Mouse (Mus musculus) forebrain, embryonic 15.5 days (tissue): ENCODE data around the gene 5730596B20Rik. TPM values are rescaled to one million over a fixed set of nuclear protein-coding genes. Genes with fewer than 3 reads are reported as not detected.

Source experiments
- ATAC-seq: fragments of 200-750 bp; cut with Nextera tagmentation; replicated peaks from 2 replicates; pipeline ENCODE4 v1.8.0; 2017; ENCODE audit warnings: mild to moderate bottlenecking, moderate TSS enrichment, moderate library complexity
- H3K27ac ChIP-seq: fragments of 300-500 bp; sonication (generic); replicated peaks from 2 replicates; pipeline ENCODE4 v1.5.1; 2015; ENCODE audit warnings: mild to moderate bottlenecking, inconsistent platforms
- H3K27me3 ChIP-seq: fragments of 300-500 bp; sonication (generic); 2 replicates; pipeline ENCODE4 v1.6.1; 2015; ENCODE audit warnings: inconsistent platforms
- H3K36me3 ChIP-seq: fragments of 300-500 bp; sonication (generic); 2 replicates; pipeline ENCODE4 v1.6.1; 2015; ENCODE audit warnings: mild to moderate bottlenecking, inconsistent platforms
- H3K4me1 ChIP-seq: fragments of 300-500 bp; sonication (generic); 2 replicates; pipeline ENCODE4 v1.6.1; 2015; ENCODE audit warnings: inconsistent platforms
- H3K4me2 ChIP-seq: fragments of 300-500 bp; sonication (generic); replicated peaks from 2 replicates; pipeline ENCODE4 v1.6.1; 2015; ENCODE audit warnings: mild to moderate bottlenecking, inconsistent platforms
- H3K4me3 ChIP-seq: fragments of 300-500 bp; sonication (generic); 2 replicates; pipeline ENCODE4 v1.5.1; 2015; ENCODE audit warnings: mild to moderate bottlenecking, inconsistent platforms
- H3K9ac ChIP-seq: fragments of 300-500 bp; sonication (generic); replicated peaks from 2 replicates; pipeline ENCODE4 v1.6.1; 2015; ENCODE audit warnings: mild to moderate bottlenecking, inconsistent platforms
- H3K9me3 ChIP-seq: fragments of 300-500 bp; sonication (generic); 2 replicates; pipeline ENCODE4 v1.6.1; 2016; ENCODE audit warnings: inconsistent platforms
- WGBS: fragments of 180-500 bp; shearing (Covaris S2); methylation state at CpG from one replicate; pipeline ENCODE4 v1.1.7; 2015; ENCODE audit warnings: mixed read lengths; 5-methylcytosine and 5-hydroxymethylcytosine counted together
- polyA plus RNA-seq: library from polyadenylated mRNA; unstranded; fragments of >200 nt; fragmentation: Nextera tagmentation; extraction: Ambion mirVana; gene quantifications from 2 replicates; pipeline ENCODE4 v1.2.1, GENCODE M21; 2015

The 5730596B20Rik gene
- not detected in 2 replicates for polyA plus RNA-seq

GRCm38 (mm10) chr6:52177061-52177735, at the start of gene 5730596B20Rik:
Gene 5730596B20Rik, plus strand, starts transcription at chr6:52177498.
- H3K27ac ChIP-seq = no peak within 1 kb of the TSS
- no peak within 1 kb of the TSS for H3K9ac ChIP-seq
- H3K4me3 ChIP-seq = no peak within 1 kb of the TSS
- H3K36me3 ChIP-seq = no peaks in the 10 kb centered on the region
- H3K4me1 ChIP-seq = peaks cover 6% of the 10 kb centered on the region; the same call in 1 of the 2 replicates
- H3K4me2 ChIP-seq = no peak within 1 kb of the TSS
- ATAC-seq = no peak
- peaks cover 98% of the 10 kb centered on the region for H3K27me3 ChIP-seq
- H3K9me3 ChIP-seq = no peaks in the 10 kb centered on the region
- under 1% methylated on average over 36 of the region's 36 CpGs for WGBS

GRCm38 (mm10) chr6:52137841-52138535, 39.3 kb upstream of the 5730596B20Rik start:
- no peaks in the 10 kb centered on the region for H3K36me3 ChIP-seq
- no peak overlapping the region for H3K27ac ChIP-seq
- no peak overlapping the region for H3K9ac ChIP-seq
- no peak for ATAC-seq
- H3K27me3 ChIP-seq = no peaks in the 10 kb centered on the region
- H3K9me3 ChIP-seq = no peaks in the 10 kb centered on the region
- peaks cover 3% of the 10 kb centered on the region; the same call in 1 of the 2 replicates for H3K4me1 ChIP-seq
- H3K4me2 ChIP-seq = no peak overlapping the region
- H3K4me3 ChIP-seq = no peak overlapping the region
- 47% methylated on average over 9 of the region's 9 CpGs for WGBS

- peaks cover 3% of the 10 kb centered on the region; the same call in 1 of the 2 replicates for H3K27me3 ChIP-seq
- no peak overlapping the region for H3K9ac ChIP-seq
- no peak overlapping the region for H3K4me2 ChIP-seq
- WGBS = 82% methylated on average over 10 of the region's 10 CpGs
- no peaks in the 10 kb centered on the region for H3K9me3 ChIP-seq
- peaks cover 3% of the 10 kb centered on the region; the same call in 1 of the 2 replicates for H3K4me1 ChIP-seq
- no peak for ATAC-seq
- H3K4me3 ChIP-seq = no peak overlapping the region
- no peaks in the 10 kb centered on the region for H3K36me3 ChIP-seq
- no peak overlapping the region for H3K27ac ChIP-seq
Measured at GRCm38 (mm10) chr6:52138576-52138975, 38.7 kb upstream of the 5730596B20Rik start.

- no peaks in the 10 kb centered on the region for H3K36me3 ChIP-seq
- no peak overlapping the region for H3K27ac ChIP-seq
- no peak overlapping the region for H3K4me2 ChIP-seq
- peaks cover 3% of the 10 kb centered on the region; the same call in 1 of the 2 replicates for H3K4me1 ChIP-seq
- H3K27me3 ChIP-seq = peaks cover 3% of the 10 kb centered on the region; the same call in 1 of the 2 replicates
- ATAC-seq = no peak
- 85% methylated on average over 5 of the region's 5 CpGs for WGBS
- no peak overlapping the region for H3K9ac ChIP-seq
- H3K9me3 ChIP-seq = no peaks in the 10 kb centered on the region
- H3K4me3 ChIP-seq = no peak overlapping the region
Measured at GRCm38 (mm10) chr6:52139115-52139514, 38.2 kb upstream of the 5730596B20Rik start.

- Histone ChIP-seq H3K9me3 (no peaks in the 10 kb centered on the region), H3K9ac (no peak overlapping the region), H3K27me3 (peaks cover 90% of the 10 kb centered on the region), H3K4me3 (no peak overlapping the region), H3K4me1 (no peaks in the 10 kb centered on the region), H3K36me3 (no peaks in the 10 kb centered on the region), H3K4me2 (no peak overlapping the region), H3K27ac (no peak overlapping the region)
- 4% methylated on average over 16 of the region's 16 CpGs for WGBS
- no peak for ATAC-seq
Measured at GRCm38 (mm10) chr6:52150401-52150966, 26.8 kb upstream of the 5730596B20Rik start.

- WGBS = 4% methylated on average over 4 of the region's 4 CpGs
- Histone ChIP-seq H3K9me3 (no peaks in the 10 kb centered on the region), H3K27ac (no peak overlapping the region), H3K4me1 (no peaks in the 10 kb centered on the region), H3K36me3 (no peaks in the 10 kb centered on the region), H3K4me2 (no peak overlapping the region), H3K9ac (no peak overlapping the region), H3K27me3 (peaks cover 95% of the 10 kb centered on the region), H3K4me3 (no peak overlapping the region)
- no peak for ATAC-seq
Measured at GRCm38 (mm10) chr6:52151571-52151970, 25.7 kb upstream of the 5730596B20Rik start.

GRCm38 (mm10) chr6:52152226-52153193, 24.8 kb upstream of the 5730596B20Rik start:
- Histone ChIP-seq H3K9me3 (no peaks in the 10 kb centered on the region), H3K4me3 (no peak overlapping the region), H3K27ac (no peak overlapping the region), H3K4me2 (no peak overlapping the region), H3K36me3 (no peaks in the 10 kb centered on the region), H3K27me3 (peaks cover 96% of the 10 kb centered on the region), H3K4me1 (no peaks in the 10 kb centered on the region), H3K9ac (no peak overlapping the region)
- no peak for ATAC-seq
- 2% methylated on average over 16 of the region's 16 CpGs for WGBS

- peaks cover 96% of the 10 kb centered on the region for H3K27me3 ChIP-seq
- no peaks in the 10 kb centered on the region for H3K36me3 ChIP-seq
- H3K4me3 ChIP-seq = no peak overlapping the region
- H3K27ac ChIP-seq = no peak overlapping the region
- H3K4me1 ChIP-seq = peaks cover 5% of the 10 kb centered on the region
- H3K9me3 ChIP-seq = no peaks in the 10 kb centered on the region
- 0% methylated on average over 6 of the region's 6 CpGs for WGBS
- H3K9ac ChIP-seq = no peak overlapping the region
- ATAC-seq = no peak
- no peak overlapping the region for H3K4me2 ChIP-seq
Measured at GRCm38 (mm10) chr6:52153270-52153669, 24.0 kb upstream of the 5730596B20Rik start.

GRCm38 (mm10) chr6:52154044-52154443, 23.3 kb upstream of the 5730596B20Rik start:
- H3K4me3 ChIP-seq = no peak overlapping the region
- no peak for ATAC-seq
- WGBS = 1% methylated on average over 5 of the region's 5 CpGs

GRCm38 (mm10) chr6:52155471-52155870, 21.8 kb upstream of the 5730596B20Rik start:
- Histone ChIP-seq H3K4me3 (no peak overlapping the region), H3K36me3 (no peaks in the 10 kb centered on the region), H3K27me3 (peaks cover 98% of the 10 kb centered on the region), H3K9ac (no peak overlapping the region), H3K4me2 (no peak overlapping the region), H3K27ac (no peak overlapping the region), H3K9me3 (no peaks in the 10 kb centered on the region), H3K4me1 (peaks cover 14% of the 10 kb centered on the region)
- WGBS = 40% methylated on average over 3 of the region's 3 CpGs
- no peak for ATAC-seq

More at GRCm38 (mm10) chr6:52154044-52154443, 23.3 kb upstream of the 5730596B20Rik start:
- no peak overlapping the region for H3K9ac ChIP-seq
- no peaks in the 10 kb centered on the region for H3K9me3 ChIP-seq
- peaks cover 13% of the 10 kb centered on the region for H3K4me1 ChIP-seq
- H3K36me3 ChIP-seq = no peaks in the 10 kb centered on the region
- no peak overlapping the region for H3K4me2 ChIP-seq
- peaks cover 98% of the 10 kb centered on the region for H3K27me3 ChIP-seq
- no peak overlapping the region for H3K27ac ChIP-seq

GRCm38 (mm10) chr6:52156551-52157200, 20.6 kb upstream of the 5730596B20Rik start:
- no peak for ATAC-seq
- peaks cover 97% of the 10 kb centered on the region for H3K27me3 ChIP-seq

More at GRCm38 (mm10) chr6:52156551-52157200, 20.6 kb upstream of the 5730596B20Rik start:
- no peak overlapping the region for H3K9ac ChIP-seq
- no peaks in the 10 kb centered on the region for H3K9me3 ChIP-seq
- no peak overlapping the region for H3K4me2 ChIP-seq
- WGBS = 1% methylated on average over 20 of the region's 20 CpGs
- H3K4me3 ChIP-seq = no peak overlapping the region
- peaks cover 14% of the 10 kb centered on the region for H3K4me1 ChIP-seq
- no peaks in the 10 kb centered on the region for H3K36me3 ChIP-seq
- H3K27ac ChIP-seq = no peak overlapping the region
